Mouse (Mus musculus): ENCODE data around the gene Rnf183. TPM values are rescaled to one million over a fixed set of nuclear protein-coding genes. Genes with fewer than 3 reads are reported as not detected.

Rnf183 gene
- polyA plus RNA-seq, 2 experiments, result 0.14 TPM; not detected in 1

DNA sequence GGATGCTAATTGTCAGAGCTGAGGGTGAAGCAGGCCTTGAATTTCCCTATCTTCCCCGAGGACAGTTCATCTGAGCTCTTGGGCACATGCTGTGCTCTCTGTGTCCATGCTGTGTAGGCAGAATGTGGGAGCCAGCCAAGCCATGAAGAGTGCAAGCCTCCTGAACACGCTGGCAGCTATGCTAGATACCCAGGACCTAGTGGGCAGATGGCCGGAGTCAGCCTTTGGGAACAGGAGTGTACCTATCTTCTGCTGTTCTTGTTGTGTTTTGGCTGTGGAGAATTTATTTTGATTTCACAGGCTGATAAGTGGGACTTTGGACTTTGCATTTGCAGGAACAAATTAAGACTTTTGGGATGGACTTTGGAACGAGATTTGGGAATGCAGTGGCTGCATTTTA, 5.5 kb upstream of the Rnf183 start:
- whole genome bisulfite sequencing, result 78% methylated on average over 4 of the region's 4 CpGs
- Histone ChIP-seq H3K36me3 (ENCODE audit: control insufficient read depth, insufficient read depth, low read length) (no peaks in the 10 kb centered on the region), H3K4me1 (ENCODE audit: control insufficient read depth, insufficient read depth, low read length) (no peaks in the 10 kb centered on the region), H3K27ac (replicated peaks; ENCODE audit: low read depth, low read length) (no peak overlapping the region), H3K9ac (ENCODE audit: low read depth, low read length, severe bottlenecking) (no peak overlapping the region), H3K4me3 (replicated peaks; ENCODE audit: low read length) (no peak overlapping the region), H3K27me3 (ENCODE audit: control insufficient read depth, insufficient read depth, low read length) (no peaks in the 10 kb centered on the region), H3K4me2 (replicated peaks; ENCODE audit: low read depth, low read length, severe bottlenecking) (no peak overlapping the region), H3K9me3 (ENCODE audit: control insufficient read depth, low read length) (no peaks in the 10 kb centered on the region)
- no peak for ATAC-seq (ENCODE audit: low FRiP score, low read depth)
- TF ChIP-seq POLR2A (IDR thresholded peaks at IDR 0.05; ENCODE audit: borderline replicate concordance, extremely low read depth, insufficient read depth, insufficient read length), result no peak
- no peak for DNase-seq (ENCODE audit: low spot score)

DNA sequence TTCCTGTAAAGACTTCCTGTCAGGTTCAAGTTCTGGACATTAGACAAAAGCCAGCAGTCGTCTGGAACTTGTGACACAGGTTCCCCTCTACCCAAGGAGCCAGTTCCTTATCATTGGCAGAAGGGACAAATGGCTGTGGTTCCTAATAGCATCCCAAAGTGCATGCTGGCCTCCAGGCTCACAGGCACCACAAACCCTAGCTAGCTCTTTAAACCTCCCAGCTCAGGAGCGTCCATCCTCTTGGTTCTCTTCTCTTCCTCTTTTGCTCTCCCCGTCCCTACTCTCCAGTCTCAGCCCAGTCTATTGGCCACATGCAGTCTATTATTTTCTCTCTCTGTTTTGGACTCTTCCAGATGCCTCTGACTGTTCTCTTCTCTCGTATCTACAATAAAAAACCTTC, 4.7 kb upstream of the Rnf183 start:
- H3K9me3 ChIP-seq (ENCODE audit: control insufficient read depth, low read length), result no peaks in the 10 kb centered on the region
- no peak overlapping the region for H3K27ac ChIP-seq (replicated peaks; ENCODE audit: low read depth, low read length)
- no peak overlapping the region for H3K4me2 ChIP-seq (replicated peaks; ENCODE audit: low read depth, low read length, severe bottlenecking)
- no peaks in the 10 kb centered on the region for H3K4me1 ChIP-seq (ENCODE audit: control insufficient read depth, insufficient read depth, low read length)
- H3K4me3 ChIP-seq (replicated peaks; ENCODE audit: low read length), result no peak overlapping the region
- ATAC-seq (ENCODE audit: low FRiP score, low read depth) (no peak), DNase-seq (ENCODE audit: low spot score) (no peak)
- H3K36me3 ChIP-seq (ENCODE audit: control insufficient read depth, insufficient read depth, low read length), result no peaks in the 10 kb centered on the region
- TF ChIP-seq POLR2A (IDR thresholded peaks at IDR 0.05; ENCODE audit: borderline replicate concordance, extremely low read depth, insufficient read depth, insufficient read length), result no peak
- no peak overlapping the region for H3K9ac ChIP-seq (ENCODE audit: low read depth, low read length, severe bottlenecking)
- no peaks in the 10 kb centered on the region for H3K27me3 ChIP-seq (ENCODE audit: control insufficient read depth, insufficient read depth, low read length)
- 55% methylated on average over 4 of the region's 4 CpGs for WGBS

DNA sequence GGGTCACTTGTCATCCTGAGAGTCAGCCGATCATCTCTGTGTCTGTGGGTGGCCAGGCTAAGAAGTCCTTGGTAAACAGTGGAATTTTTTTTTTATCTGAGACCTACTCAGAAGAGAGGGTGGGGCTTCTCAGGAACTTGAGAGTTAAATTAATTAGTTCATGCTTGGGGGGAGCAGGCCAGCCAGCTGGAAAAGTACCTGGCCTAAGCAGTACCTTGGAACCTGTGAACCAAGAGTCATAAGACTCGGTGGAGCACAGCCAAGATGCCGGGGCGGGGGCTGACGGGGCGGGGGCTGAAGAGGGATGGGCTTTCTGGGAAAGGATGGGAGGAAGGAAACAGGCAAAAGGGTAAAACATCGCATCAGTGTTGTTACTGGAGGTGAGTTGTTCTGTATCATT, 2.8 kb upstream of the Rnf183 start:
- H3K4me1 ChIP-seq (ENCODE audit: control insufficient read depth, insufficient read depth, low read length), result no peaks in the 10 kb centered on the region
- H3K27me3 ChIP-seq (ENCODE audit: control insufficient read depth, insufficient read depth, low read length), result no peaks in the 10 kb centered on the region
- no peak overlapping the region for H3K4me3 ChIP-seq (replicated peaks; ENCODE audit: low read length)
- DNase-seq (ENCODE audit: low spot score) (no peak), ATAC-seq (ENCODE audit: low FRiP score, low read depth) (no peak)
- no peak overlapping the region for H3K4me2 ChIP-seq (replicated peaks; ENCODE audit: low read depth, low read length, severe bottlenecking)
- H3K9ac ChIP-seq (ENCODE audit: low read depth, low read length, severe bottlenecking), result no peak overlapping the region
- H3K36me3 ChIP-seq (ENCODE audit: control insufficient read depth, insufficient read depth, low read length), result no peaks in the 10 kb centered on the region
- WGBS, result 78% methylated on average over 7 of the region's 7 CpGs
- no peak for TF ChIP-seq POLR2A (IDR thresholded peaks at IDR 0.05; ENCODE audit: borderline replicate concordance, extremely low read depth, insufficient read depth, insufficient read length)
- H3K9me3 ChIP-seq (ENCODE audit: control insufficient read depth, low read length), result no peaks in the 10 kb centered on the region
- no peak overlapping the region for H3K27ac ChIP-seq (replicated peaks; ENCODE audit: low read depth, low read length)

DNA sequence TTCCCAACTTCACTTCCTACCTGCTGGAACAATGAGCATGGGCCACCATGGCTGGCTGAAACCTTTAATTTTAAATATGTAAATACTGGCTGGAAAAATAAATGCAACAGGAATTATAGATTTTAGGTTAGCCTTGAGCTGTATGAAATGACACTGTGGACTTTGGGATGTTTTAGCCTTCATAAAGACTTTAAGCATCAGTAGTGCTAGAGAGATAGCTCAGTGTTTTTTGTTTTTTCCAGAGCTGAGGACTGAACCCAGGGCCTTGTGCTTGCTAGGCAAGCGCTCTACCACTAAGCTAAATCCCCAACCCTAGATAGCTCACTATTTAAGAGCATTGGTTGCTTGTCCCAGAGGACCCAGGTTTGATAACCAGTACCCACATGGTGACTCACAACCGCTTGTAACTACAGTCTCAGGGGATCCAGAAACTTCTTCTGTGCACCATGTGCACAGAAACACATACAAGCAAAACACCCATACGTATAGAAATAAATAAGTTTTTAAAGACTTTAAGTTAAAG, 2.3 kb upstream of the Rnf183 start:
- 89% methylated on average over 3 of the region's 3 CpGs for WGBS
- no peaks in the 10 kb centered on the region for H3K36me3 ChIP-seq (ENCODE audit: control insufficient read depth, insufficient read depth, low read length)
- no peak for ATAC-seq (ENCODE audit: low FRiP score, low read depth)

DNA sequence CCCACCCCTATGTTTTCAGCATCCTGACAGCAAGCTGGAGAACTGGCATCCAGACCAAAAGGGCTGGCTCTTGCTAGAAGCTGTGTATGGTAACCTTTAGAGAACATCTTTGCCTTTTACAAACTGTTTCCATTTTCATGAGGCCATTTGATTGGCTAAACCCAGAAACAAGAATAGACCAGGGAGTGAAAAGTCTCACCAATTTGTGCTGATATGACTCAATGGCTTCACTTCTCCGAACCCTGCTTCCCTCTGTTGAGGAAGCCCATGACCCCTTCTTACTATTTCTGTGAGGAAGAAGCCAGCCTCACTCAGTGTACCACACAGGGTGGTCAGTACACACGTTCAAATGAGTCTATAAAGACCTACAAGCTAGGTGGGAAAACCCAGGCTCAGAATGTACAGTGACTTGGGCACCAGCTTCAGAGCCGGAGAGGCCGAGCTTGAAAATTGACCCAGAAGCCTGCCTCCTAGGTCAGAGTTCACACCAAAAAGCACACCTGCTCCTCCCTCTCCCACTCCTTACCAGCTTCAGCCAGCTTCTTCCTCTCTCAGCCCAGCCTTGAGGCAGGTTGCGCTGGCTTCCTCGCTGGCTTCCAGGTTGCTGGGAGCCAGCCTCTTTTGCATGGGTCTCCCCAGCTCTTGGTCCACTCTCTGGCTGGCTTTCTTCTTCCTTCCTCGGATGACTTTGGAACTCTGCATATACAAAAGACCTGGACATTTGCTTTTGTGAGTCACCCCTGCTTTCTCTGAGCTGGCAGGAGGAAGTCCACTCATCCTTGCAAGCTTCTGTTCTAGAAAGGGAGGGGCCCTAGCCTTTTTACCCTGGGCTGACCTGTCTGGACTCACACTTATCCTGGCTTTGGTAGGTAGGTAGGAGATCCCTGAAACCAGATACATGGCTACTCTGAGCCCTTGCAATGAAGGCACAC, 847 bp downstream of the Rnf183 start:
- H3K36me3 ChIP-seq (ENCODE audit: control insufficient read depth, insufficient read depth, low read length), result no peaks in the 10 kb centered on the region
- no peak overlapping the region for H3K27ac ChIP-seq (replicated peaks; ENCODE audit: low read depth, low read length)
- H3K4me3 ChIP-seq (replicated peaks; ENCODE audit: low read length), result no peak overlapping the region
- no peak for TF ChIP-seq POLR2A (IDR thresholded peaks at IDR 0.05; ENCODE audit: borderline replicate concordance, extremely low read depth, insufficient read depth, insufficient read length)
- WGBS, result 72% methylated on average over 7 of the region's 7 CpGs
- H3K4me2 ChIP-seq (replicated peaks; ENCODE audit: low read depth, low read length, severe bottlenecking), result no peak overlapping the region
- H3K9ac ChIP-seq (ENCODE audit: low read depth, low read length, severe bottlenecking), result no peak overlapping the region
- no peaks in the 10 kb centered on the region for H3K9me3 ChIP-seq (ENCODE audit: control insufficient read depth, low read length)
- no peaks in the 10 kb centered on the region for H3K27me3 ChIP-seq (ENCODE audit: control insufficient read depth, insufficient read depth, low read length)
- ATAC-seq (ENCODE audit: low FRiP score, low read depth) (no peak), DNase-seq (ENCODE audit: low spot score) (no peak)
- no peaks in the 10 kb centered on the region for H3K4me1 ChIP-seq (ENCODE audit: control insufficient read depth, insufficient read depth, low read length)

More for the DNA sequence above, 2.3 kb upstream of the Rnf183 start:
- Histone ChIP-seq H3K4me2 (replicated peaks; ENCODE audit: low read depth, low read length, severe bottlenecking) (no peak overlapping the region), H3K27me3 (ENCODE audit: control insufficient read depth, insufficient read depth, low read length) (no peaks in the 10 kb centered on the region), H3K9me3 (ENCODE audit: control insufficient read depth, low read length) (no peaks in the 10 kb centered on the region), H3K4me1 (ENCODE audit: control insufficient read depth, insufficient read depth, low read length) (no peaks in the 10 kb centered on the region), H3K9ac (ENCODE audit: low read depth, low read length, severe bottlenecking) (no peak overlapping the region), H3K27ac (replicated peaks; ENCODE audit: low read depth, low read length) (no peak overlapping the region), H3K4me3 (replicated peaks; ENCODE audit: low read length) (no peak overlapping the region)
- TF ChIP-seq POLR2A (IDR thresholded peaks at IDR 0.05; ENCODE audit: borderline replicate concordance, extremely low read depth, insufficient read depth, insufficient read length), result no peak
- DNase-seq (ENCODE audit: low spot score), result no peak

All from limb, embryonic 14.5 days (tissue).